Mouse (Mus musculus): ENCODE measurements at regions not wholly inside any gene's neighbourhood (a gene's known extent, or its start where the extent isn't known, plus 50 kb on each side); places are given as distances from the start of the nearest gene placed in this dataset.

- no peak overlapping the region for H3K4me3 ChIP-seq
- TF ChIP-seq CTCF (IDR thresholded peaks at IDR 0.05): no peak
- DNase-seq (ENCODE audit: extremely low spot score in 1 of 2, low spot score in 2 of 2): no peak
- no peak overlapping the region for H3K27ac ChIP-seq
- intact Hi-C loops (cut with DNase I): no loop called here
Observed at GRCm38 (mm10) chr4:70705128-70705752, 170.4 kb upstream of the Megf9 start.

- no peak for DNase-seq (ENCODE audit: extremely low spot score in 1 of 2, low spot score in 2 of 2)
Observed at GRCm38 (mm10) chr4:70700894-70701293, 166.1 kb upstream of the Megf9 start.

GRCm38 (mm10) chr4:70664181-70664580, 129.4 kb upstream of the Megf9 start:
- Histone ChIP-seq H3K4me3 (no peak overlapping the region), H3K27ac (no peak overlapping the region)
- no peak for DNase-seq (ENCODE audit: extremely low spot score in 1 of 2, low spot score in 2 of 2)
- no peak for TF ChIP-seq CTCF (IDR thresholded peaks at IDR 0.05)
- intact Hi-C loops (cut with DNase I): no loop called here

More at GRCm38 (mm10) chr4:70700894-70701293, 166.1 kb upstream of the Megf9 start:
- Histone ChIP-seq H3K27ac (no peak overlapping the region), H3K4me3 (no peak overlapping the region)
- intact Hi-C loops (cut with DNase I): no loop called here
- no peak for TF ChIP-seq CTCF (IDR thresholded peaks at IDR 0.05)

GRCm38 (mm10) chr4:70621431-70621837, 86.6 kb upstream of the Megf9 start:
- peak; percentile 60 for TF ChIP-seq CTCF (IDR thresholded peaks at IDR 0.05)
- no peak for DNase-seq (ENCODE audit: extremely low spot score in 1 of 2, low spot score in 2 of 2)

GRCm38 (mm10) chr4:70619636-70620287, 85.0 kb upstream of the Megf9 start:
- intact Hi-C loops (cut with DNase I): no loop called here
- Histone ChIP-seq H3K4me3 (no peak overlapping the region), H3K27ac (peak overlapping the region; percentile 69)
- TF ChIP-seq CTCF (IDR thresholded peaks at IDR 0.05): no peak
- peak in 1 of 2 experiments; percentile 24 for DNase-seq (ENCODE audit: extremely low spot score in 1 of 2, low spot score in 2 of 2)

More at GRCm38 (mm10) chr4:70621431-70621837, 86.6 kb upstream of the Megf9 start:
- Histone ChIP-seq H3K4me3 (no peak overlapping the region), H3K27ac (no peak overlapping the region)
- intact Hi-C loops (cut with DNase I): no loop called here

- no peak overlapping the region for H3K27ac ChIP-seq
- intact Hi-C loops (cut with DNase I): no loop called here
- no peak for TF ChIP-seq CTCF (IDR thresholded peaks at IDR 0.05)
- H3K4me3 ChIP-seq: no peak overlapping the region
- no peak for DNase-seq (ENCODE audit: extremely low spot score in 1 of 2, low spot score in 2 of 2)
Observed at GRCm38 (mm10) chr4:70615794-70616193, 81.0 kb upstream of the Megf9 start.

- Histone ChIP-seq H3K4me3 (no peak overlapping the region), H3K27ac (no peak overlapping the region)
- intact Hi-C loops (cut with DNase I): no loop called here
- TF ChIP-seq CTCF (IDR thresholded peaks at IDR 0.05): no peak
- no peak for DNase-seq (ENCODE audit: extremely low spot score in 1 of 2, low spot score in 2 of 2)
Observed at GRCm38 (mm10) chr4:70614411-70614810, 79.6 kb upstream of the Megf9 start.

GRCm38 (mm10) chr4:70603209-70603852, 68.5 kb upstream of the Megf9 start:
- TF ChIP-seq CTCF (IDR thresholded peaks at IDR 0.05): peak; percentile 62
- intact Hi-C loops (cut with DNase I): loop anchor here (5.0 to 10.0 kb wide), 2 partner anchors 734 to 1601 kb away; partner anchors contain the start of gene Tle1
- H3K27ac ChIP-seq: no peak overlapping the region

GRCm38 (mm10) chr4:70601301-70601700, 66.5 kb upstream of the Megf9 start:
- Histone ChIP-seq H3K27ac (no peak overlapping the region), H3K4me3 (no peak overlapping the region)
- peak; percentile 79 for TF ChIP-seq CTCF (IDR thresholded peaks at IDR 0.05)
- no peak for DNase-seq (ENCODE audit: extremely low spot score in 1 of 2, low spot score in 2 of 2)
- intact Hi-C loops (cut with DNase I): loop anchor here (2.0 to 10.0 kb wide), 3 partner anchors 150 to 1604 kb away; partner anchors contain the start of gene Tle1

More at GRCm38 (mm10) chr4:70603209-70603852, 68.5 kb upstream of the Megf9 start:
- peak in 1 of 2 experiments; percentile 37 for DNase-seq (ENCODE audit: extremely low spot score in 1 of 2, low spot score in 2 of 2)
- H3K4me3 ChIP-seq: no peak overlapping the region
